Mouse (Mus musculus) heart, adult 2 months (tissue): ENCODE measurements at regions not wholly inside any gene's neighbourhood (a gene's known extent, or its start where the extent isn't known, plus 50 kb on each side); places are given as distances from the start of the nearest gene placed in this dataset.

Source experiments
- CTCF ChIP-seq: fragments of 200-600 bp; IDR thresholded peaks from 2 replicates; pipeline ENCODE4 v1.8.1; 2022; ENCODE audit warnings: antibody characterized with exemption, mild to moderate bottlenecking, moderate library complexity
- POLR2A ChIP-seq: fragments of 200-500 bp; IDR thresholded peaks from 2 replicates; pipeline ENCODE4 v1.6.1; 2011; ENCODE audit warnings: mild to moderate bottlenecking, low read depth, low read length, control low read depth; ENCODE audit not compliant: insufficient read depth

GRCm38 (mm10) chr16:24137266-24138033, 148.8 kb upstream of the Bcl6 start:
- no peak for TF ChIP-seq POLR2A
- no peak for TF ChIP-seq CTCF
